Mouse (Mus musculus): ENCODE results near the gene Tfap2b. TPM values are rescaled to one million over a fixed set of nuclear protein-coding genes. Genes with fewer than 3 reads are reported as not detected.
A peak's percentile ranks its signal among the peaks of the same experiment; 100 is the strongest.

The Tfap2b gene
- polyA plus RNA-seq, 1 experiment from 2014 or later = 54.5 TPM

GRCm38 (mm10) chr1:19230926-19231573 lies 22.3 kb downstream of the Tfap2b start:
- Histone ChIP-seq H3K4me3 (ENCODE audit: low read length) (no peak overlapping the region), H3K27ac (ENCODE audit: low read length) (no peak overlapping the region), H3K9ac (replicated peaks; ENCODE audit: low read length) (no peak overlapping the region), H3K9me3 (ENCODE audit: low read length) (no peaks in the 10 kb centered on the region), H3K4me2 (replicated peaks; ENCODE audit: low read depth, low read length) (no peak overlapping the region), H3K36me3 (ENCODE audit: insufficient read depth, low read length) (no peaks in the 10 kb centered on the region), H3K27me3 (ENCODE audit: insufficient read depth, low read length) (peaks cover 78% of the 10 kb centered on the region), H3K4me1 (ENCODE audit: insufficient read depth, low read length) (no peaks in the 10 kb centered on the region)
- ATAC-seq (ENCODE audit: low FRiP score, low TSS enrichment) = no peak
- 9% methylated on average over 16 of the region's 16 CpGs for WGBS

- Histone ChIP-seq H3K27me3 (ENCODE audit: insufficient read depth, low read length) (peaks cover 79% of the 10 kb centered on the region), H3K4me2 (replicated peaks; ENCODE audit: low read depth, low read length) (no peak overlapping the region), H3K27ac (ENCODE audit: low read length) (no peak overlapping the region), H3K9ac (replicated peaks; ENCODE audit: low read length) (no peak overlapping the region), H3K4me3 (ENCODE audit: low read length) (no peak overlapping the region), H3K9me3 (ENCODE audit: low read length) (no peaks in the 10 kb centered on the region), H3K4me1 (ENCODE audit: insufficient read depth, low read length) (no peaks in the 10 kb centered on the region), H3K36me3 (ENCODE audit: insufficient read depth, low read length) (no peaks in the 10 kb centered on the region)
- WGBS = 15% methylated on average over 16 of the region's 16 CpGs
- no peak for ATAC-seq (ENCODE audit: low FRiP score, low TSS enrichment)
Measured at GRCm38 (mm10) chr1:19231574-19232080, 22.9 kb downstream of the Tfap2b start.

GRCm38 (mm10) chr1:19232743-19233142 lies 24.0 kb downstream of the Tfap2b start:
- 7% methylated on average over 1 of the region's 1 CpGs for WGBS
- H3K9me3 ChIP-seq (ENCODE audit: low read length) = 0 out of 2 replicates have a peak, but pooled peaks cover 2% of the 10 kb centered on the region
- no peak overlapping the region for H3K4me3 ChIP-seq (ENCODE audit: low read length)
- H3K27me3 ChIP-seq (ENCODE audit: insufficient read depth, low read length) = peaks cover 79% of the 10 kb centered on the region
- H3K4me2 ChIP-seq (replicated peaks; ENCODE audit: low read depth, low read length) = no peak overlapping the region
- H3K9ac ChIP-seq (replicated peaks; ENCODE audit: low read length) = no peak overlapping the region
- no peaks in the 10 kb centered on the region for H3K4me1 ChIP-seq (ENCODE audit: insufficient read depth, low read length)
- ATAC-seq (ENCODE audit: low FRiP score, low TSS enrichment) = no peak
- H3K27ac ChIP-seq (ENCODE audit: low read length) = no peak overlapping the region
- H3K36me3 ChIP-seq (ENCODE audit: insufficient read depth, low read length) = no peaks in the 10 kb centered on the region

GRCm38 (mm10) chr1:19233857-19234256 lies 25.1 kb downstream of the Tfap2b start:
- Histone ChIP-seq H3K36me3 (ENCODE audit: insufficient read depth, low read length) (no peaks in the 10 kb centered on the region), H3K9ac (replicated peaks; ENCODE audit: low read length) (no peak overlapping the region)
- no peak for ATAC-seq (ENCODE audit: low FRiP score, low TSS enrichment)

GRCm38 (mm10) chr1:19234432-19235205 lies 25.9 kb downstream of the Tfap2b start:
- Histone ChIP-seq H3K9me3 (ENCODE audit: low read length) (0 out of 2 replicates have a peak, but pooled peaks cover 2% of the 10 kb centered on the region), H3K27me3 (ENCODE audit: insufficient read depth, low read length) (peaks cover 72% of the 10 kb centered on the region), H3K27ac (ENCODE audit: low read length) (no peak overlapping the region), H3K4me1 (ENCODE audit: insufficient read depth, low read length) (no peaks in the 10 kb centered on the region), H3K4me2 (replicated peaks; ENCODE audit: low read depth, low read length) (no peak overlapping the region), H3K36me3 (ENCODE audit: insufficient read depth, low read length) (no peaks in the 10 kb centered on the region), H3K4me3 (ENCODE audit: low read length) (no peak overlapping the region), H3K9ac (replicated peaks; ENCODE audit: low read length) (no peak overlapping the region)
- WGBS = 6% methylated on average over 31 of the region's 31 CpGs
- 0 out of 2 replicates have a peak, but pooled peaks have one; percentile 53 for ATAC-seq (ENCODE audit: low FRiP score, low TSS enrichment)

More at GRCm38 (mm10) chr1:19233857-19234256, 25.1 kb downstream of the Tfap2b start:
- Histone ChIP-seq H3K4me3 (ENCODE audit: low read length) (no peak overlapping the region), H3K27me3 (ENCODE audit: insufficient read depth, low read length) (peaks cover 74% of the 10 kb centered on the region), H3K4me2 (replicated peaks; ENCODE audit: low read depth, low read length) (no peak overlapping the region), H3K27ac (ENCODE audit: low read length) (no peak overlapping the region), H3K9me3 (ENCODE audit: low read length) (0 out of 2 replicates have a peak, but pooled peaks cover 2% of the 10 kb centered on the region), H3K4me1 (ENCODE audit: insufficient read depth, low read length) (no peaks in the 10 kb centered on the region)
- WGBS = 12% methylated on average over 19 of the region's 19 CpGs

GRCm38 (mm10) chr1:19236051-19236450 lies 27.3 kb downstream of the Tfap2b start:
- Histone ChIP-seq H3K27ac (ENCODE audit: low read length) (no peak overlapping the region), H3K4me2 (replicated peaks; ENCODE audit: low read depth, low read length) (no peak overlapping the region), H3K36me3 (ENCODE audit: insufficient read depth, low read length) (no peaks in the 10 kb centered on the region), H3K4me3 (ENCODE audit: low read length) (no peak overlapping the region), H3K9ac (replicated peaks; ENCODE audit: low read length) (no peak overlapping the region), H3K9me3 (ENCODE audit: low read length) (0 out of 2 replicates have a peak, but pooled peaks cover 2% of the 10 kb centered on the region), H3K27me3 (ENCODE audit: insufficient read depth, low read length) (peaks cover 79% of the 10 kb centered on the region), H3K4me1 (ENCODE audit: insufficient read depth, low read length) (0 out of 2 replicates have a peak, but pooled peaks cover 2% of the 10 kb centered on the region)
- 8% methylated on average over 5 of the region's 5 CpGs for WGBS
- ATAC-seq (ENCODE audit: low FRiP score, low TSS enrichment) = no peak

- H3K4me3 ChIP-seq (ENCODE audit: low read length) = no peak overlapping the region
- H3K9me3 ChIP-seq (ENCODE audit: low read length) = 0 out of 2 replicates have a peak, but pooled peaks cover 2% of the 10 kb centered on the region
- 7% methylated on average over 21 of the region's 21 CpGs for WGBS
Measured at GRCm38 (mm10) chr1:19236591-19236990, 27.9 kb downstream of the Tfap2b start.

GRCm38 (mm10) chr1:19237061-19237460 lies 28.3 kb downstream of the Tfap2b start:
- Histone ChIP-seq H3K27ac (ENCODE audit: low read length) (no peak overlapping the region), H3K9me3 (ENCODE audit: low read length) (0 out of 2 replicates have a peak, but pooled peaks cover 2% of the 10 kb centered on the region)
- whole genome bisulfite sequencing = 14% methylated on average over 9 of the region's 9 CpGs

More at GRCm38 (mm10) chr1:19236591-19236990, 27.9 kb downstream of the Tfap2b start:
- H3K4me1 ChIP-seq (ENCODE audit: insufficient read depth, low read length) = 0 out of 2 replicates have a peak, but pooled peaks cover 5% of the 10 kb centered on the region
- ATAC-seq (ENCODE audit: low FRiP score, low TSS enrichment) = peak; percentile 64; the same call in 1 of the 2 replicates
- H3K9ac ChIP-seq (replicated peaks; ENCODE audit: low read length) = no peak overlapping the region
- H3K4me2 ChIP-seq (replicated peaks; ENCODE audit: low read depth, low read length) = no peak overlapping the region
- peaks cover 78% of the 10 kb centered on the region for H3K27me3 ChIP-seq (ENCODE audit: insufficient read depth, low read length)
- H3K27ac ChIP-seq (ENCODE audit: low read length) = no peak overlapping the region
- H3K36me3 ChIP-seq (ENCODE audit: insufficient read depth, low read length) = no peaks in the 10 kb centered on the region

GRCm38 (mm10) chr1:19237721-19238410 lies 29.2 kb downstream of the Tfap2b start:
- Histone ChIP-seq H3K27ac (ENCODE audit: low read length) (no peak overlapping the region), H3K27me3 (ENCODE audit: insufficient read depth, low read length) (peaks cover 78% of the 10 kb centered on the region)
- 12% methylated on average over 8 of the region's 8 CpGs for WGBS

More at GRCm38 (mm10) chr1:19237061-19237460, 28.3 kb downstream of the Tfap2b start:
- H3K4me1 ChIP-seq (ENCODE audit: insufficient read depth, low read length) = 0 out of 2 replicates have a peak, but pooled peaks cover 5% of the 10 kb centered on the region
- H3K9ac ChIP-seq (replicated peaks; ENCODE audit: low read length) = no peak overlapping the region
- H3K4me3 ChIP-seq (ENCODE audit: low read length) = no peak overlapping the region
- no peak for ATAC-seq (ENCODE audit: low FRiP score, low TSS enrichment)
- H3K27me3 ChIP-seq (ENCODE audit: insufficient read depth, low read length) = peaks cover 79% of the 10 kb centered on the region
- H3K36me3 ChIP-seq (ENCODE audit: insufficient read depth, low read length) = no peaks in the 10 kb centered on the region
- no peak overlapping the region for H3K4me2 ChIP-seq (replicated peaks; ENCODE audit: low read depth, low read length)

More at GRCm38 (mm10) chr1:19237721-19238410, 29.2 kb downstream of the Tfap2b start:
- no peak overlapping the region for H3K4me2 ChIP-seq (replicated peaks; ENCODE audit: low read depth, low read length)
- H3K9ac ChIP-seq (replicated peaks; ENCODE audit: low read length) = no peak overlapping the region
- H3K4me3 ChIP-seq (ENCODE audit: low read length) = no peak overlapping the region
- 0 out of 2 replicates have a peak, but pooled peaks cover 5% of the 10 kb centered on the region for H3K4me1 ChIP-seq (ENCODE audit: insufficient read depth, low read length)
- H3K36me3 ChIP-seq (ENCODE audit: insufficient read depth, low read length) = no peaks in the 10 kb centered on the region
- 0 out of 2 replicates have a peak, but pooled peaks cover 2% of the 10 kb centered on the region for H3K9me3 ChIP-seq (ENCODE audit: low read length)
- no peak for ATAC-seq (ENCODE audit: low FRiP score, low TSS enrichment)

Data from kidney, embryonic 16.5 days (tissue).